Mouse (Mus musculus) left cerebral cortex, postnatal 36 days (tissue): ENCODE results near the gene Ctps2. TPM values are rescaled to one million over a fixed set of nuclear protein-coding genes. Genes with fewer than 3 reads are reported as not detected.

ENCODE experiments used
- DNase-seq, 2 experiments: peaks; one replicate each; pipeline ENCODE4 v3.0.0; 2021 to 2022; ENCODE audit warnings: low spot score in 2 of 2, mixed read lengths in 1 of 2
- intact Hi-C: fragments of 180-260 bp; cut with DNase I; formaldehyde crosslinking; loops from one replicate; pipeline ENCODE4 v1.15.1; 2025
- microRNA-seq: library from miRNA; unstranded; fragments of <30 nt; microRNA quantifications from one replicate; pipeline ENCODE4 v1.2.0, GENCODE M21; 2022
- total RNA-seq, 2 experiments: library from RNA; stranded (reverse); gene quantifications; 2 replicates each; pipeline ENCODE4 v1.2.3; 2021

Ctps2 gene
- total RNA-seq, 2 experiments from 2014 or later, result 52.8 to 60.2 TPM

DNA sequence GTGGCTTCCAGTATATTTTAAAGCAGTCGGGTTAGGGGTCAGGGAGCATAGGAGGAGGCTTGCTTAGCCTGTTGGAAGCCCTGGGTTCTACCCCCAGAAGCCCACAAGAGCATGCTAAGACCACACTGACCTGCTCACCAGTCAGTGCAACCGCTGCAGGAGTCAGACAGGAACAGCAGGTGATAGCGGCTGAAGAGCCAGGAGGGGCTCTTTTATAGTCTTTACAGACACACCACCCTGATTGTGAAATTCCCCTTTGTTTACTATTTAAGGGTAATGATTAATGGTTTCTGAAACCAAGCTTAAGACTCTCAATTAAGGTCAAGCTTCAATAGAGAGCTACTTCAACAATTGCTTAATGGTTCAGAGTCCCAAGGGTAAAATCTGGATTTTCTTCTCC, 63.3 kb downstream of the Ctps2 start, which contains the start of gene S100g:
Gene S100g (minus strand): TSS at position 217 of the 400 bp plus-strand sequence.
- intact Hi-C loops, result no loop called here
- no peak for DNase-seq

- intact Hi-C loops, result no loop called here
These were observed 66.4 kb downstream of the Ctps2 start for GRCm38 (mm10) chrX:162967456-162967855.

DNA sequence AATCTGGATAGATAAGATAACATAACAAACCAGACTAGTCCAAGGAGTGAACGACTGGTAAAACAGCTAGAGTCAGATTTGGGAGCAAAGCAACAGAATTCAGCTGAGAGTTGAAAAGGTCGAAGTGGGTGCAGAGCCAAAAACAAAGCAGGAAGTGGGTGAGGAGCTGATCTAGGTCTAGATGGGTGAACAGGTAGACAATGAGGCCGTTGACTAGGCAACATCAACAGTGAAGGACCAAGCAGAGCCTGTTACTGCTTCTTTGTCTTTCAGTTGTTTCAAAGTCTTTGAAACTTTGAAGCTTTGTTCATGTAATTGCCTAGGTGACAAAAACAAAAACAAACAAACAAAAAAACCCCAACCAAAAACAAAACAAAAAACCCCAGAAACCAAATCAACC, 75.2 kb downstream of the Ctps2 start:
- DNase-seq, result no peak
- intact Hi-C loops, result no loop called here

More at GRCm38 (mm10) chrX:162967456-162967855, 66.4 kb downstream of the Ctps2 start:
- DNase-seq, result no peak

- intact Hi-C loops, result loop anchor here (2.0 kb wide), 1 partner anchor 16 kb away; no protein-coding TSS in a partner anchor
- no peak for DNase-seq
These were observed 85.9 kb downstream of the Ctps2 start for GRCm38 (mm10) chrX:162986876-162987495.

GRCm38 (mm10) chrX:162991396-162991795, 90.4 kb downstream of the Ctps2 start:
- intact Hi-C loops, result no loop called here
- no peak for DNase-seq

DNA sequence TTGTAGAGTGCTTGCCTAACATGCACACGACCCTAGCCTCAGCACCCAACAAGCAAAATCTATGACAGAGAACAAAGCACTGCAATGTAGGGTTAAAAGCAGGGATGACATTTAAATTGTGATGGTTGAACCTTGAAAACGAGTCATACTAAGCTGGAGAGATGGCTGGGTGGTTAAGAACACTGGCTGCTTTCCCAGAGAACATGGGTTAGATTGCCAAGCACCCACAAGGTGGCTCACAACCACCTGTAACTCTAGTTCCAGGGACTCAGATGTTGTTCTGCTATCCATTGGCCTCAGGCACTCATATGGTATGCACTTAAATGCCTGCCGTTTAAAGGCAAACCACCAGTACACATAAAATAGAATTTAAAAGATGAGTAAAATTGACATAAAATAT, 91.1 kb downstream of the Ctps2 start:
- no peak for DNase-seq
- intact Hi-C loops, result no loop called here

- DNase-seq, result no peak
- intact Hi-C loops, result no loop called here
These were observed 126.8 kb downstream of the Ctps2 start for GRCm38 (mm10) chrX:163027864-163028263.

DNA sequence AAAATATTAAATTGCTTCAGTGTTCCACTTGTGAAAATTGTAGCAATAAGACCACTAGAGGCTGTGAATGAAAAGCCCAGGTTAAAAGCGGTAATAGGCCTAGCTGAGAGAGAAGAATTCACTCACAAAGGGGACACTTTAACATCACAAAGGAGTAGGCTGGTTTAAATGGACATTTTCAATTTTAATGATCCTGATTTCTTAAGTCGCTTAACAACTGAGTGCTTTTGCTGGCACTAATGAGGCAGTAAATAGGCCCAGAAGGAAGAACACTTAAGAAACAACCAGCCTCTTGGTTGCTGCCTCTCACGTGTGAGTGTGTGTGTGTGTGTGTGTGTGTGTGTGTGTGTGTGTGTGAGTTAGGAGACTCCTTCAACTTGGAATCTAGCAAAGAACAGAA, 137.7 kb downstream of the Ctps2 start:
- intact Hi-C loops, result no loop called here

GRCm38 (mm10) chrX:163042771-163043170, 141.7 kb downstream of the Ctps2 start:
- intact Hi-C loops, result no loop called here
- no peak for DNase-seq

More for the DNA sequence above, 137.7 kb downstream of the Ctps2 start:
- no peak for DNase-seq

DNA sequence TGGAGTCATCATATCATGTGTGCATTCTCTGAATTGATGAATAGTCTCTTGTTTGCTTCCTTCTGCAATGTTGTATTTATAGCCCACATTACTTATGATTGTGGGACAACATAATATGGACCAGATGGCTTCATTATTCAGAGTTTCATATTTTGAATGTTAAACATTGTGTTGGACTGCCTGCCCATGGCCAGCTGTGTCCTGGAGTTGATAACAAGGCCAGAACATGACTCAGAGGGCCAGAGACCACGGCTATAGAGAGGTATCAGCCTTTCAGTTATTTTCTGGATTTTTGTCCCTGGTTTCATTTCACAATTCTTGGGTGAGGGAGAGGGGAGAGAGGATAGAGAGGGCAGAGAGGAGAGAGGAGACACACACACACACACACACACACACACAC, 162.9 kb downstream of the Ctps2 start:
- DNase-seq, result no peak
- intact Hi-C loops, result no loop called here

Small RNA genes lying within 50 kb of the gene (microRNA-seq; reads per million reads assigned to microRNA genes)
- gene Mir3473a, result not detected

Other genes starting within 250 kb of the Ctps2 start
- gene Rbbp7, start 140.8 kb upstream of the Ctps2 start, total RNA-seq, result 100 to 1,000 TPM; 130 to 140 TPM
- 10 to 100 TPM; 14.6 to 23.4 TPM for gene Txlng, start 71.8 kb upstream of the Ctps2 start, total RNA-seq
- 10 to 100 TPM; 24.1 to 30.4 TPM for gene Syap1, start 12.8 kb upstream of the Ctps2 start, total RNA-seq
- gene S100g, start 63.4 kb downstream of the Ctps2 start, total RNA-seq, result not detected